Mouse (Mus musculus): ENCODE data around the gene Tent5c. TPM values are rescaled to one million over a fixed set of nuclear protein-coding genes. Genes with fewer than 3 reads are reported as not detected.
A peak's percentile ranks its signal among the peaks of the same experiment; 100 is the strongest.

Tent5c gene
- 6.3 and 7.7 TPM in 2 replicates for polyA plus RNA-seq (2015; fragmentation: Nextera tagmentation; extraction: Ambion mirVana)

DNA sequence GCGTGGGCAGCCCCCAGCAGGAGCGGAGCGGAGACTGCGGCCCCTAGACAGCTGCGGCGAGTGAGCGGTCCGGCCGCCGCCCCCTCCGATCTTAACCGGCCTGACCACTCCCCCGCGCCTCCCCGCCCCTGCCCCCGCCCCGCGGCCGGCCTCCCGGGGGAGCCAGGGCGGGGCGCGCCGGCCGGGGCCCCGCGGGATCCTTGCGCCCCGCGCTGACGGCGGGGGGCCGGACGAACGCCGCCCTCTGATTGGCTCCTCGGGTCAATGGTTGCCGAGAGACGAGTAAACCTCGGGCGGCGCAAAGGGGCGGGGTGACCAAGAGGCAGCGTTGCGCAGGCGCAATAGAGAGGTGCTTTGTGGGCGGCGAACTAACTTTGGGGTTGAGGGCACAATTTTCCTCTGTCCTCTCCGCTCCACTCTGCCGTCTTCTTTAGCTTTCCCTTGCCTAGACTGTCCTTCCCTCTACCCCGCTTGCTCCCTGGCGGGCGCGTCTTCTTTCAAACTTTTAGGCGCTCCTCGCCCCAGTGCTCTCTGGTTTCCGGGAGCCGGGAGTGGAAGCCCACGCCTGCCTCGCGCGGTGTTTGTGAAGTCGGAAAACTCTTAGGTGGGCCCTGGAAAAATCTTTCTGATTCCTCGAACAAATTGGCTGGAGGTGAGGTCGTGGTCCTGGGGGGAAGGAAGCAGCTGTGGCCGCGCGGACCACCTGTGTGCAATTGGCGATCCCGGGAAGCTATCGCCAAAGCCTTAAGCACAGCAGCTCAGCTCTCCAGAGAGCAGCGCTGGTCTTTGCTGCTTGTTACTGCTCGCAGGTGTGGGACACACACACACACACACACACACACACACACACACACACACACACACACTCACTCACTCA, at the start of gene Tent5c:
Gene Tent5c (minus strand): TSS at position 192 of the 877 bp plus-strand sequence.
- peak within 1 kb of the TSS; percentile 93 for H3K4me2 ChIP-seq (replicated peaks)
- no peaks in the 10 kb centered on the region for H3K36me3 ChIP-seq
- H3K9ac ChIP-seq, result peak within 1 kb of the TSS; percentile 35
- H3K9me3 ChIP-seq (replicated peaks), result no peaks in the 10 kb centered on the region
- peak within 1 kb of the TSS; percentile 39; the same call in 1 of the 2 replicates for H3K27ac ChIP-seq (replicated peaks)
- peak within 1 kb of the TSS; percentile 66 for H3K4me3 ChIP-seq (replicated peaks)
- under 1% methylated on average over 53 of the region's 73 CpGs for WGBS
- peak; percentile 94 for ATAC-seq (ENCODE audit: insufficient number of reproducible peaks, low FRiP score, low TSS enrichment, low read depth)
- H3K4me1 ChIP-seq, result peaks cover 12% of the 10 kb centered on the region
- peaks cover 34% of the 10 kb centered on the region for H3K27me3 ChIP-seq

DNA sequence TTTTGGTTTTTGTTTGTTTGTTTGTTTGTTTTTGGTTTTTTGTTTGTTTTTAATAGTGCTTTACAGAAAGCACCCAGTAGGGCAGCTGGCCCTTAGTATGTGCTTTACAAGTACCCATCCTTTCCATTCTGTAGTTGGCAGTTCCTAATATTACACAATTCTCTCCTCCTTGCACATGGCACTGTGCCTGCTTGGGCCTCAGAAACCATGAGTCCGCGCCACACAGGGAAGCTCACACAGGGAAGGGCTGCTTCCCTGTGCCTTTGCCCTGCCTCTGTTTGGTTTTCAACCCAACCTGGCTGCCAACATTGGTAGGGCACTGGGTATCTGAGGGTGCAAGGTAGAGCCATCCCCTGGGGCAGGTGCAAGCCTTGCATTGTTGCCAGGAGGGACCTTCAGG, 47.6 kb upstream of the Tent5c start:
- H3K4me2 ChIP-seq (replicated peaks), result no peak overlapping the region
- H3K9ac ChIP-seq, result no peak overlapping the region
- H3K27ac ChIP-seq (replicated peaks), result no peak overlapping the region
- H3K4me3 ChIP-seq (replicated peaks), result no peak overlapping the region
- ATAC-seq (ENCODE audit: insufficient number of reproducible peaks, low FRiP score, low TSS enrichment, low read depth), result no peak
- H3K36me3 ChIP-seq, result no peaks in the 10 kb centered on the region
- H3K9me3 ChIP-seq (replicated peaks), result no peaks in the 10 kb centered on the region
- 100% methylated on average over 2 of the region's 2 CpGs for WGBS
- no peaks in the 10 kb centered on the region for H3K27me3 ChIP-seq
- no peaks in the 10 kb centered on the region for H3K4me1 ChIP-seq

DNA sequence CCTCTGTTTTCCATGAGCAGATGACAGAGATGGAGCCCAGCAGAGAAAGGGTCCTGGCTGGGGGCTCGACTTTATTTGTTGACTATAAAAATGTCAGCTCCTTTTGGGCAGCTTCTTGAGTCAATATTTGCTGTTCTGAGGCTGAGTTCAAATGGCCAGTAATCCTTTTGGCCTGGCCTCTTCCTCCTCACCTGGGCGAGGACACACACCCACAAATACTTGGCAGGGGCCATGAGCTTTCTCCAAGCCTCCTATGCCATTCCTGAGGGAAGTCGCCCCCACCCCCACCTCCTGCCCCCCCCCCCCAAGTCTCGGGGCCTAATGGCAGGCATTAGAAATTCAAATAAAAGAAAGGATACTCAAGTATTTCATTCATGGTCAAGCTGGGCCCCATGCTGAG, 46.8 kb upstream of the Tent5c start:
- H3K27ac ChIP-seq (replicated peaks), result no peak overlapping the region
- WGBS, result 71% methylated on average over 4 of the region's 4 CpGs
- H3K9ac ChIP-seq, result no peak overlapping the region
- no peak overlapping the region for H3K4me3 ChIP-seq (replicated peaks)
- ATAC-seq (ENCODE audit: insufficient number of reproducible peaks, low FRiP score, low TSS enrichment, low read depth), result no peak
- H3K36me3 ChIP-seq, result no peaks in the 10 kb centered on the region
- H3K4me1 ChIP-seq, result no peaks in the 10 kb centered on the region
- H3K27me3 ChIP-seq, result no peaks in the 10 kb centered on the region
- H3K4me2 ChIP-seq (replicated peaks), result no peak overlapping the region
- no peaks in the 10 kb centered on the region for H3K9me3 ChIP-seq (replicated peaks)

DNA sequence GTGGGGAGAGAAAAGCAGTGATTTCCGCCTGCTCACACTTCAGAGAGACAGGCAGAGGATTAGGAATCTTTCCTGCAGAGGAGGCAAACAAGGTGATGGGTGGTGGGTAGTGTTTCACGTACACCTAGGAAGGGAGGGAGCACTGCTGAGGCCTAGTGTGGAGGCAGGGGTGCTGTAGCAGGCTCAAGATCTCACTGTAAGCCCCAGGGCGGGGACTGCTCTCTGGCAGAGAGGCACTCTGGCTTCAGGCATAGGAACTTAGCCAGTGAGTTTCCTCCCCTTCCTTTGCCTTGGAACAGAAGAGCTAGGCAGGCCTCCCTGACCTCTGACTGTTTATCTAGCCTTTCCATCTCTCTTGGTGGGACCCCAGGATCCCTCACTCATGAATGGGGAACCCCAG, 46.2 kb upstream of the Tent5c start:
- 48% methylated on average over 3 of the region's 3 CpGs for WGBS
- ATAC-seq (ENCODE audit: insufficient number of reproducible peaks, low FRiP score, low TSS enrichment, low read depth), result no peak
- Histone ChIP-seq H3K9ac (no peak overlapping the region), H3K4me1 (no peaks in the 10 kb centered on the region), H3K27ac (replicated peaks) (no peak overlapping the region), H3K4me2 (replicated peaks) (no peak overlapping the region), H3K9me3 (replicated peaks) (no peaks in the 10 kb centered on the region), H3K27me3 (no peaks in the 10 kb centered on the region), H3K4me3 (replicated peaks) (no peak overlapping the region), H3K36me3 (no peaks in the 10 kb centered on the region)

DNA sequence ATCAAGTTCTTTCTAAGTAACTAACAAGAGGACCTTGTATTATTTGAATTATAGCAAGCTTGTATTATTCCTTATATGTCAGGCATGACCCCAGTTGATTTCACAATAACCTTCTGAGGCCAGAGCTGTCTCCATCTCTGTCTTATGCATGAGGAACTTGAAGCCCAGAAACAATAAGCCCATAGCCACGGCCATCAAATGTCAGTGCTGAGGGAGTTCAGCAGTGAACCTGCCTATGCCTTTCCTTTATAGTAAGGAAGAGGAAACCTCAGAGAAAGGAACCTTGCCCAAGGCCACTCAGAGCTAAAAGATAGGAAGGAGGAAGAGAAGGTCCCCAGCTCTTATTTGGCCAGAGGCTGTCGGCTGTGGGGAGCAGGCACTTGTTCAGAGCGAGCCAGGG, 45.3 kb upstream of the Tent5c start:
- Histone ChIP-seq H3K4me2 (replicated peaks) (no peak overlapping the region), H3K4me3 (replicated peaks) (no peak overlapping the region), H3K36me3 (no peaks in the 10 kb centered on the region), H3K27me3 (no peaks in the 10 kb centered on the region), H3K9ac (no peak overlapping the region), H3K27ac (replicated peaks) (no peak overlapping the region), H3K4me1 (no peaks in the 10 kb centered on the region), H3K9me3 (replicated peaks) (no peaks in the 10 kb centered on the region)
- no peak for ATAC-seq (ENCODE audit: insufficient number of reproducible peaks, low FRiP score, low TSS enrichment, low read depth)
- 68% methylated on average over 3 of the region's 3 CpGs for WGBS

DNA sequence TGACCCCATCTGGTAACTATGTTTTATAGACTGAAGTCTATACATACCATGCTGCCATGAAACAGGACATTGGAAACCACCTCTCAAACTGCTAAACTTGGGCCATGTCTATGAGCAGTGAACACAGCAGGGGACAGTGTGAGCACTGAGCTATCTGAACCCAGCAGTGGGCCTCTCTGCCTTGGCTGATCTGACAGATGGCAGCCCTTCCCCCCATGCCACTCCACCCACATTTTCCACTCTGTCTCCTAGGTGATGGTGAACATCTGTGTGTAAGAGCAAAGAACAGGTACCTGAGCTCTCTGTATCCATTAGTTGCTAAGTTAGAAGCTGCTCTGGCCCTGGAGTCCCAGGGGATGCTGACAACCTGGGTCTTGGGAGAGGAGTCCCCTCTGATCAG, 44.3 kb upstream of the Tent5c start:
- H3K9ac ChIP-seq, result no peak overlapping the region
- H3K4me1 ChIP-seq, result no peaks in the 10 kb centered on the region
- no peaks in the 10 kb centered on the region for H3K36me3 ChIP-seq
- no peak for ATAC-seq (ENCODE audit: insufficient number of reproducible peaks, low FRiP score, low TSS enrichment, low read depth)
- H3K4me2 ChIP-seq (replicated peaks), result no peak overlapping the region
- no peaks in the 10 kb centered on the region for H3K27me3 ChIP-seq
- H3K4me3 ChIP-seq (replicated peaks), result no peak overlapping the region
- H3K9me3 ChIP-seq (replicated peaks), result no peaks in the 10 kb centered on the region
- no peak overlapping the region for H3K27ac ChIP-seq (replicated peaks)

DNA sequence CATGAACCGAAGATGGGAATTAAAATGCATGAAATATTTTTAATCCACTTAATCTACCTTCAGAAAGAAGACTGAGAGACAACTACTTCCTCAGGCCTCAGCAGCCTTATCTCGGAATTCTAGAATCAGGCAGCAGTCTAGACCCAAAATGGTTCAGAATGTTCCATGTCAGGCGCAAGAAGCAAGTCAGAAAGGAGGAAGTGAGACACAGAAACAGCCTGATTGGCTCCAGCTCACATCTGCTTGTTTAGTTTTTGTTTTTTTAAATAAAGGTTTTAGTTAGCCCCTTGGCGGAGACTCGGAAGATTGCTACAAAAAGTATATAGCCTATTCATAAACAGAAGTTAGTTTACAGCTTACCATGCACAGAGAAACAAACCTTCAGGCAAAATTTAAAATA, 41.8 kb upstream of the Tent5c start:
- H3K4me1 ChIP-seq, result no peaks in the 10 kb centered on the region
- no peak for ATAC-seq (ENCODE audit: insufficient number of reproducible peaks, low FRiP score, low TSS enrichment, low read depth)
- 85% methylated on average over 5 of the region's 5 CpGs for WGBS
- no peak overlapping the region for H3K4me2 ChIP-seq (replicated peaks)
- H3K9ac ChIP-seq, result no peak overlapping the region
- H3K27ac ChIP-seq (replicated peaks), result no peak overlapping the region
- H3K4me3 ChIP-seq (replicated peaks), result no peak overlapping the region
- H3K27me3 ChIP-seq, result no peaks in the 10 kb centered on the region
- no peaks in the 10 kb centered on the region for H3K9me3 ChIP-seq (replicated peaks)
- no peaks in the 10 kb centered on the region for H3K36me3 ChIP-seq

DNA sequence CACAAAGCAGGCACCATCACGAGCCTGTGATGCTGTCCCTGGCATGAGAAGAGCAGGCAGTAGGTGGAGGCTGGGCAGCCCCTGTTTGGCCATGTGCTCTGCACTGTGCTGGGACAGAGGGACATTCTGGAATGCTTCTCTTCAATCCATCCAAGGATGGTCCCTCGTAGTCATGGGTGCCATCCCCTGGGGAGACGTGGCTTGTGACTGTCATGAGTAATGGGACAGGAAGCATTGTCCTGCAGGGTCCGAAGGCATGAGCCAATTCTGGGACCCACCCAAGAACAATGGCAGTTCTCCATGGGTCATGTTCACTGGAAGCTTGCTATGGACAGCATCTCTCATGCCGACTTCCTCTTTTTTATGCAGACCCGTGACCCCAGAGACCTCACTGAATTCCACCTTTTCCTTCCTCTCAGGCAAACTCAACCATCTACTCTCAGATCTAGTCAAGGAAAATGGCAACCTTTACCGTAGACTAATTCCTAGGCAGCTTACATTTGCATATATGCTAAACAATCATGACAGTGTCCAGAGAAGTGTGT, 41.2 kb upstream of the Tent5c start:
- no peak overlapping the region for H3K9ac ChIP-seq
- no peaks in the 10 kb centered on the region for H3K9me3 ChIP-seq (replicated peaks)
- no peaks in the 10 kb centered on the region for H3K36me3 ChIP-seq
- H3K4me1 ChIP-seq, result no peaks in the 10 kb centered on the region
- no peak overlapping the region for H3K4me3 ChIP-seq (replicated peaks)
- H3K27ac ChIP-seq (replicated peaks), result no peak overlapping the region
- ATAC-seq (ENCODE audit: insufficient number of reproducible peaks, low FRiP score, low TSS enrichment, low read depth), result no peak
- 89% methylated on average over 7 of the region's 7 CpGs for WGBS
- H3K4me2 ChIP-seq (replicated peaks), result no peak overlapping the region
- no peaks in the 10 kb centered on the region for H3K27me3 ChIP-seq

DNA sequence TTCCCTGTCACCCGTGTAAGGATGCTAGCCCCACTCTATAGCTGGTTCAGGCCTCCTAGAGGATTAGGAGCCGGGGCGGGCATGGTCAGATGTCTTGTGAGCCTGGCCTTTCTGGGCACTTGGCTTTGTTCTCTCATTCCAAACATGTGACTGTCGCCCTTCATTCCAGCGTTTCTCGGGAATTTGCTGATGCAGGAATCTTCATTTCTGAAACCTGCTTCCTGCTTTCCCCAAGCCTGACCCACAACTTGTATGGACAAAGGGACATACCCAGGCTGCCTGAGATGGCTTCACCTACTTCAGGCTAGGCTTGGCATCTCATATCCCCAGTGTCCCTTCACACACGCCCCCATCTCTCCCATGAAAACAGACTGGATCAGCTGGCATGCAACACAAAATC, 33.5 kb upstream of the Tent5c start:
- Histone ChIP-seq H3K4me1 (no peaks in the 10 kb centered on the region), H3K27me3 (no peaks in the 10 kb centered on the region), H3K36me3 (no peaks in the 10 kb centered on the region), H3K4me2 (replicated peaks) (no peak overlapping the region), H3K9ac (no peak overlapping the region), H3K27ac (replicated peaks) (no peak overlapping the region), H3K9me3 (replicated peaks) (no peaks in the 10 kb centered on the region), H3K4me3 (replicated peaks) (no peak overlapping the region)
- no peak for ATAC-seq (ENCODE audit: insufficient number of reproducible peaks, low FRiP score, low TSS enrichment, low read depth)
- 74% methylated on average over 7 of the region's 7 CpGs for whole genome bisulfite sequencing

DNA sequence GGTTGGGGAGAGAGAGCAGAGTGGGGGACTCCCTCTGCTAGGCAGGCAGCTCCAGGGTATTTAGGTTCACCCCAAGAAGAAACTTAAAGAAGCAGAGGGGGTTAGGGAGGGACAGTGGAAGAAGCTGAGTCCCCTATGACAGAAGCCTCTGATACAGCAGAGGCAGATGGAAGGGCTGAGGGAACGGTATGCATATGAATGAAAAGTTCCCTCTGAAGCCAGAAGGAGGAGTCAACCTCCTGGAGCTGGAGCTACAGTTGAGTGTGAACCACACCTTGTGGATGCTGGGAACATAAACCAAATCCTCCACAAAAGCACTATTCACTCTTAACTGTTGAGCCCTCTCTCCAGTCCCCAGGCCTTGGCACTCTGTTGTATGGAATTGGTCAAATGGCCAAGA, 32.5 kb upstream of the Tent5c start:
- WGBS, result 24% methylated on average over 1 of the region's 1 CpGs
- H3K27ac ChIP-seq (replicated peaks), result no peak overlapping the region
- H3K4me1 ChIP-seq, result no peaks in the 10 kb centered on the region
- no peaks in the 10 kb centered on the region for H3K27me3 ChIP-seq
- no peak overlapping the region for H3K4me2 ChIP-seq (replicated peaks)
- no peak overlapping the region for H3K9ac ChIP-seq
- H3K36me3 ChIP-seq, result no peaks in the 10 kb centered on the region
- no peak for ATAC-seq (ENCODE audit: insufficient number of reproducible peaks, low FRiP score, low TSS enrichment, low read depth)
- H3K9me3 ChIP-seq (replicated peaks), result no peaks in the 10 kb centered on the region
- H3K4me3 ChIP-seq (replicated peaks), result no peak overlapping the region

DNA sequence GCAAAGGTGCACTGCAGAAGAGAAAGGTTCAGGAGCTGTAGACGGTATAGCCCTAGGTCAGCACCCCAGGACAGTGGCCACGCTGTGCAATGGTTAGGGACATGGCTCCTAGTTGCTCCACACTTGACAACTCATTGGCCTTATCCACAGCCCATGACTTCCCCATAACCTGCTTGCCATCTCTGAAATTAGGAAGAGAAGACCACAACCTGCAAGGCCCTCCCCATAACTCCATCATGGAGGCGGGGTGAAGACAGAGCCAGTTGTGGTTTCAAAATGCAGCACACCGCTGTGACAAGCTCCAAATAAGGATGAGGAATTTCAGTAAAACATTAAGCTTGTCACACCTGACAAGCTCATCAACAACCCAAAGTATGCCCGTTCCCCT, 26.6 kb upstream of the Tent5c start:
- H3K4me2 ChIP-seq (replicated peaks), result no peak overlapping the region

More for the DNA sequence above, 26.6 kb upstream of the Tent5c start:
- Histone ChIP-seq H3K4me3 (replicated peaks) (no peak overlapping the region), H3K36me3 (no peaks in the 10 kb centered on the region), H3K4me1 (no peaks in the 10 kb centered on the region), H3K27ac (replicated peaks) (no peak overlapping the region), H3K27me3 (no peaks in the 10 kb centered on the region), H3K9ac (no peak overlapping the region), H3K9me3 (replicated peaks) (no peaks in the 10 kb centered on the region)
- ATAC-seq (ENCODE audit: insufficient number of reproducible peaks, low FRiP score, low TSS enrichment, low read depth), result no peak
- WGBS, result 81% methylated on average over 5 of the region's 5 CpGs

Measured in embryonic facial prominence, embryonic 15.5 days (tissue).